Mouse (Mus musculus) Patski (cell line): ENCODE data around the gene Lyrm9. TPM values are rescaled to one million over a fixed set of nuclear protein-coding genes. Genes with fewer than 3 reads are reported as not detected.

Experiments used
- ATAC-seq: fragments of 100-300 bp; one replicate; pipeline ENCODE4 v1.8.0; 2021
- CTCF ChIA-PET: fragments of 350-600 bp; sonication (Branson Sonifier 250); formaldehyde crosslinking; loops from one replicate; lab custom pipeline; 2022; ENCODE audit warnings: inconsistent platforms; lab: Charles Lee
- POLR2A ChIA-PET: fragments of 350-600 bp; sonication (Branson Sonifier 250); formaldehyde crosslinking; loops from one replicate; lab custom pipeline; 2022; ENCODE audit warnings: antibody characterized with exemption, inconsistent platforms; lab: Charles Lee
- DNase-seq: peaks from one replicate; pipeline ENCODE4 v3.0.0-alpha.2; 2011; ENCODE audit warnings: low read depth, low spot score
- H3K27me3 ChIP-seq: fragments of 371-371 bp; one replicate; pipeline ENCODE4 v1.5.1; 2021
- CTCF ChIP-seq: fragments of 100-300 bp; IDR thresholded peaks from one replicate; pipeline ENCODE4 v1.5.1; 2021
- in situ Hi-C: fragments of 300-500 bp; cut with MboI; formaldehyde crosslinking; loops from 3 replicates; pipeline ENCODE4 v1.11.1; 2018; ENCODE audit warnings: low pct_unique_long_range_greater_than_20kb, mixed read lengths
- polyA plus RNA-seq: library from polyadenylated mRNA; unstranded; gene quantifications from one replicate; pipeline ENCODE4 v1.2.3, GENCODE M21; 2021

Lyrm9 gene
- polyA plus RNA-seq, 1 experiment from 2014 or later: 15.2 TPM

- no peak for ATAC-seq
- no peak for DNase-seq
- ChIA-PET POLR2A (no interaction called here), CTCF (interaction anchor here (1.8 kb wide), 1 partner anchor 91 kb away, joined by 6 read pairs; no protein-coding TSS in a partner anchor)
- in situ Hi-C loops: no loop called here
- H3K27me3 ChIP-seq: no peaks in the 10 kb centered on the region
- no peak for TF ChIP-seq CTCF
Observed at GRCm38 (mm10) chr11:78832117-78832726, 5.8 kb downstream of the Lyrm9 start.

GRCm38 (mm10) chr11:78832816-78833314 is 6.5 kb downstream of the Lyrm9 start:
- no peaks in the 10 kb centered on the region for H3K27me3 ChIP-seq
- in situ Hi-C loops: no loop called here
- no peak for ATAC-seq
- CTCF ChIA-PET: interaction anchor here (1.2 to 1.4 kb wide), 3 partner anchors 90 to 273 kb away, joined by 3 to 7 read pairs (median 3); no protein-coding TSS in a partner anchor
- no peak for TF ChIP-seq CTCF
- no peak for DNase-seq
- POLR2A ChIA-PET: no interaction called here

DNA sequence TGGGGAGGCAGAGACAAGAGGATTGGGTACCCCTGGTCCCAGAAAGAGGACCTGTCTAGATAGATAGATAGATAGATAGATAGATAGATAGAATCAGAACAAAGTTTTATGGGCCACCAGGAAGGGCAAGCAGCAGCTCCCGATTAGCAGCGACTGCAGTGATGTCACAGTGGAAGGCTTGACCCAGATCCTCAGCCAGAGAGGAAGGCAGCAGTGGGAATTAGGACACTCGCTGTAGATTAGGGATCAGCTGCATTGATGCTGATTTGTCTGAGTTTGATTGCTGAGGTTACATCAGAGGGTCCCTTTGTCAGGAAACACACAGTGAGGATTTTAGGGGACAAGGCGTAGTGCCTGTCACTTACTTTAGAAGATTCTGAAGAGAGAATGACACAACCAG is 10.1 kb downstream of the Lyrm9 start:
- ChIA-PET CTCF (interaction anchor here (4.3 kb wide), 1 partner anchor 120 kb away, joined by 18 read pairs; no protein-coding TSS in a partner anchor), POLR2A (interaction anchor here (0.6 to 1.6 kb wide), 2 partner anchors 7 to 772 kb away, joined by 3 read pairs; no protein-coding TSS in a partner anchor)
- in situ Hi-C loops: loop anchor here (5.0 kb wide), 1 partner anchor 116 kb away; no protein-coding TSS in a partner anchor
- H3K27me3 ChIP-seq: no peaks in the 10 kb centered on the region
- no peak for TF ChIP-seq CTCF
- no peak for ATAC-seq
- DNase-seq: no peak

DNA sequence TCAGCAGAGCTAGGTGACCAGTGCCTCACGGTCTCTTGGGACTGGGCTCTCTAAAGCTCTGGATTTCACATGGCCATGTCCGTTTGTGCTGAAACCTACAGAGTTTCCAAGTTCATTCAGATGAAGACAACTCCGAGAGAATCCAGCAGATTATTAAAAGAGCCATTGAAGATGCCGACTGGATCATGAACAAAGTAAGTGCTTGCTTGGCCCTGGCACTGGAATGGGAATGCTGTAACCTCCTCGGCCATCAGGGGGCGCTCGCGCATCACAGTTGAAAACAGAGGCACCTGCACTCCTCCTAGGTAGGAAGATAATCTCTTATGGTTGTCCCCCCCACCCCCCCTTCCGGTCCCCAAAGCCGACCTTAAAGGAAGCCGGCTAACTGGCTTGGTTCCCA is 11.6 kb downstream of the Lyrm9 start:
- in situ Hi-C loops: loop anchor here (5.0 kb wide), 1 partner anchor 114 kb away; no protein-coding TSS in a partner anchor
- H3K27me3 ChIP-seq: no peaks in the 10 kb centered on the region
- ChIA-PET POLR2A (interaction anchor here (1.6 kb wide), 1 partner anchor 9 kb away, joined by 3 read pairs; no protein-coding TSS in a partner anchor), CTCF (interaction anchor here (0.8 to 4.3 kb wide), 4 partner anchors 11 to 119 kb away, joined by 3 to 18 read pairs (median 6); no protein-coding TSS in a partner anchor)
- DNase-seq (no peak), ATAC-seq (no peak)
- peak; percentile 82 for TF ChIP-seq CTCF

GRCm38 (mm10) chr11:78839491-78839890 is 13.1 kb downstream of the Lyrm9 start:
- no peaks in the 10 kb centered on the region for H3K27me3 ChIP-seq
- ChIA-PET CTCF (interaction anchor here (4.3 kb wide), 1 partner anchor 117 kb away, joined by 18 read pairs; no protein-coding TSS in a partner anchor), POLR2A (no interaction called here)
- ATAC-seq: no peak
- in situ Hi-C loops: loop anchor here (5.0 kb wide), 1 partner anchor 113 kb away; no protein-coding TSS in a partner anchor
- TF ChIP-seq CTCF: no peak
- no peak for DNase-seq

DNA sequence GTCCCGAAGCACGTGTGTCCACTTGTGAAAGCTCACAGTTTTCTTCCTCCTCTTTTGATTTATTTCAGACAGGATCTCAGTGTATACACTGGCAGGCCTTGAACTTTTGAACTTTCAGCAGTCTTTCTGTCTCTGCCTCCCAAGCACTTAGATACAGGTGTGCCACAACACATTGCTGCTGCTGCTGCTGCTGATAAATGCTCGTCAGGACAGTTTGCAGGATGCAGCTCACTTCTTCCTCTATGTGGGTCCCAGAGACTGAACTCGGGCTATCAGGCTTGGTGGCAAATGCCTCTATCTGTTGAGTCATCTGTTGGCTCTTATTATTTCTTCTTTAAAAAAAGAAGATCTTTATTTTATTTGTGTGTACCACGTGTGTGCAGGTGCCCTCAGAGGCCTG is 13.8 kb downstream of the Lyrm9 start:
- no peak for TF ChIP-seq CTCF
- ChIA-PET POLR2A (no interaction called here), CTCF (interaction anchor here (4.3 kb wide), 1 partner anchor 116 kb away, joined by 18 read pairs; no protein-coding TSS in a partner anchor)
- in situ Hi-C loops: no loop called here
- H3K27me3 ChIP-seq: no peaks in the 10 kb centered on the region
- DNase-seq (no peak), ATAC-seq (no peak)

GRCm38 (mm10) chr11:78841987-78842386 is 15.6 kb downstream of the Lyrm9 start:
- ChIA-PET POLR2A (no interaction called here), CTCF (interaction anchor here (1.7 kb wide), 1 partner anchor 111 kb away, joined by 3 read pairs; no protein-coding TSS in a partner anchor)
- H3K27me3 ChIP-seq: no peaks in the 10 kb centered on the region
- ATAC-seq (no peak), DNase-seq (no peak)
- in situ Hi-C loops: no loop called here
- no peak for TF ChIP-seq CTCF

- ChIA-PET POLR2A (no interaction called here), CTCF (no interaction called here)
- in situ Hi-C loops: no loop called here
- DNase-seq (no peak), ATAC-seq (no peak)
- TF ChIP-seq CTCF: no peak
- no peaks in the 10 kb centered on the region for H3K27me3 ChIP-seq
Observed at GRCm38 (mm10) chr11:78846620-78847019, 20.2 kb downstream of the Lyrm9 start.

GRCm38 (mm10) chr11:78847884-78848848 is 21.8 kb downstream of the Lyrm9 start:
- ATAC-seq (no peak), DNase-seq (no peak)
- ChIA-PET CTCF (interaction anchor here (2.7 kb wide), 1 partner anchor 10 kb away, joined by 8 read pairs; no protein-coding TSS in a partner anchor), POLR2A (no interaction called here)
- no peaks in the 10 kb centered on the region for H3K27me3 ChIP-seq
- TF ChIP-seq CTCF: no peak
- in situ Hi-C loops: no loop called here

GRCm38 (mm10) chr11:78849859-78850258 is 23.5 kb downstream of the Lyrm9 start:
- no peak for ATAC-seq
- no peak for TF ChIP-seq CTCF
- no peak for DNase-seq
- no peaks in the 10 kb centered on the region for H3K27me3 ChIP-seq
- ChIA-PET CTCF (interaction anchor here (1.2 to 2.7 kb wide), 3 partner anchors 12 to 106 kb away, joined by 3 to 8 read pairs (median 4); no protein-coding TSS in a partner anchor), POLR2A (no interaction called here)
- in situ Hi-C loops: no loop called here
